Mouse (Mus musculus) left cerebral cortex, postnatal 10 days (tissue): ENCODE measurements around the gene Csf1. TPM values are rescaled to one million over a fixed set of nuclear protein-coding genes. Genes with fewer than 3 reads are reported as not detected.

Source experiments
- DNase-seq, 2 experiments: peaks; one replicate each; pipeline ENCODE4 v3.0.0; 2021 to 2022; ENCODE audit warnings: low spot score in 2 of 2, mixed read lengths in 1 of 2; ENCODE audit errors: extremely low spot score in 1 of 2
- intact Hi-C: fragments of 180-260 bp; cut with DNase I; formaldehyde crosslinking; loops from one replicate; pipeline ENCODE4 v1.15.1; 2025
- total RNA-seq, 2 experiments: library from RNA; stranded (reverse); gene quantifications; 2 replicates each; pipeline ENCODE4 v1.2.3; 2021

Gene Csf1
- 1 to 10 TPM; 7.5 to 8.3 TPM for total RNA-seq

- DNase-seq = peak; percentile 58 to 91
- intact Hi-C loops = loop anchor here (5.0 kb wide), 3 partner anchors 63 to 102 kb away; partner anchors contain the start of gene Ahcyl1
Observed at GRCm38 (mm10) chr3:107759929-107760581, at the start of gene Csf1. Gene Csf1, minus strand, starts transcription at chr3:107760469.

GRCm38 (mm10) chr3:107808013-107808750 is 47.9 kb upstream of the Csf1 start:
- no peak for DNase-seq
- intact Hi-C loops = no loop called here

GRCm38 (mm10) chr3:107807386-107807974 is 47.2 kb upstream of the Csf1 start:
- intact Hi-C loops = no loop called here
- DNase-seq = peak in 1 of 2 experiments; percentile 43

- intact Hi-C loops = no loop called here
- DNase-seq = no peak
Observed at GRCm38 (mm10) chr3:107806916-107807315, 46.6 kb upstream of the Csf1 start.

- intact Hi-C loops = no loop called here
- no peak for DNase-seq
Observed at GRCm38 (mm10) chr3:107804799-107805198, 44.5 kb upstream of the Csf1 start.

GRCm38 (mm10) chr3:107802185-107802946 is 42.1 kb upstream of the Csf1 start:
- no peak for DNase-seq
- intact Hi-C loops = no loop called here

GRCm38 (mm10) chr3:107798946-107799345 is 38.7 kb upstream of the Csf1 start:
- no peak for DNase-seq
- intact Hi-C loops = no loop called here

GRCm38 (mm10) chr3:107796191-107796983 is 36.1 kb upstream of the Csf1 start:
- no peak for DNase-seq
- intact Hi-C loops = no loop called here

GRCm38 (mm10) chr3:107794890-107795289 is 34.6 kb upstream of the Csf1 start:
- intact Hi-C loops = no loop called here
- no peak for DNase-seq

- intact Hi-C loops = no loop called here
- peak; percentile 57 to 77 for DNase-seq
Observed at GRCm38 (mm10) chr3:107793300-107794201, 33.3 kb upstream of the Csf1 start.

- no peak for DNase-seq
- intact Hi-C loops = no loop called here
Observed at GRCm38 (mm10) chr3:107792736-107793135, 32.5 kb upstream of the Csf1 start.

- no peak for DNase-seq
- intact Hi-C loops = no loop called here
Observed at GRCm38 (mm10) chr3:107790766-107791303, 30.6 kb upstream of the Csf1 start.

- DNase-seq = no peak
- intact Hi-C loops = no loop called here
Observed at GRCm38 (mm10) chr3:107790227-107790626, 30.0 kb upstream of the Csf1 start.

- intact Hi-C loops = no loop called here
- DNase-seq = no peak
Observed at GRCm38 (mm10) chr3:107788885-107789284, 28.6 kb upstream of the Csf1 start.

GRCm38 (mm10) chr3:107787613-107788501 is 27.6 kb upstream of the Csf1 start:
- DNase-seq = no peak
- intact Hi-C loops = no loop called here

GRCm38 (mm10) chr3:107786980-107787612 is 26.8 kb upstream of the Csf1 start:
- DNase-seq = no peak
- intact Hi-C loops = no loop called here
